Mouse (Mus musculus) layer of hippocampus, postnatal 10 days (tissue): ENCODE data around the gene Slc41a1. TPM values are rescaled to one million over a fixed set of nuclear protein-coding genes. Genes with fewer than 3 reads are reported as not detected.
"Not testable (repeated sequence)": the region's sequence is repeated elsewhere in the genome, so short reads cannot be mapped to it uniquely, and the experiment has no call there.

ENCODE experiments used
- DNase-seq, 2 experiments: peaks; one replicate each; pipeline ENCODE4 v3.0.0; 2021; ENCODE audit warnings: low spot score in 2 of 2
- long read RNA-seq: library from polyadenylated mRNA; stranded (forward); transcript quantifications from one replicate; pipeline ENCODE4 v2.0.0, GENCODE M21; 2023
- total RNA-seq, 2 experiments: library from RNA; stranded (reverse); gene quantifications; 2 replicates each; pipeline ENCODE4 v1.2.3; 2021

The Slc41a1 gene
- total RNA-seq: 10 to 100 TPM; 53.0 to 59.9 TPM
- long read RNA-seq, full-length matches to known transcripts: 9 of 30 reads
- long read RNA-seq, partial matches to known transcripts: 4 of 30 reads
- long read RNA-seq, other reads (novel, unspliced or antisense): 17 of 30 reads

- peak in 1 of 2 experiments; percentile 32 for DNase-seq
Measured at GRCm38 (mm10) chr1:131827207-131827786, at the start of gene Slc41a1. Slc41a1 (plus strand) TSS chr1:131827493.

- no peak for DNase-seq
Measured at GRCm38 (mm10) chr1:131794591-131794990, 32.7 kb upstream of the Slc41a1 start.

- DNase-seq: no peak
Measured at GRCm38 (mm10) chr1:131795171-131795570, 32.1 kb upstream of the Slc41a1 start.

- DNase-seq: peak; percentile 22 to 35
Measured at GRCm38 (mm10) chr1:131797202-131797909, 29.9 kb upstream of the Slc41a1 start, which contains the start of gene Pm20d1. Pm20d1 (plus strand) TSS chr1:131797381.

GRCm38 (mm10) chr1:131800001-131800400 is 27.3 kb upstream of the Slc41a1 start:
- DNase-seq: no peak

- DNase-seq: no peak
Measured at GRCm38 (mm10) chr1:131801071-131801470, 26.2 kb upstream of the Slc41a1 start.

- peak in 1 of 2 experiments; percentile 43 for DNase-seq
Measured at GRCm38 (mm10) chr1:131802652-131803051, 24.6 kb upstream of the Slc41a1 start.

- no peak for DNase-seq
Measured at GRCm38 (mm10) chr1:131804166-131804565, 23.1 kb upstream of the Slc41a1 start.

- DNase-seq: no peak
Measured at GRCm38 (mm10) chr1:131808986-131809385, 18.3 kb upstream of the Slc41a1 start.

GRCm38 (mm10) chr1:131809651-131810050 is 17.6 kb upstream of the Slc41a1 start:
- DNase-seq: no peak

GRCm38 (mm10) chr1:131811393-131811792 is 15.9 kb upstream of the Slc41a1 start:
- no peak for DNase-seq

GRCm38 (mm10) chr1:131812006-131812405 is 15.3 kb upstream of the Slc41a1 start:
- no peak for DNase-seq

GRCm38 (mm10) chr1:131812631-131813295 is 14.5 kb upstream of the Slc41a1 start:
- no peak for DNase-seq

- no peak for DNase-seq
Measured at GRCm38 (mm10) chr1:131813731-131814130, 13.6 kb upstream of the Slc41a1 start.

GRCm38 (mm10) chr1:131814191-131814590 is 13.1 kb upstream of the Slc41a1 start:
- DNase-seq: no peak

GRCm38 (mm10) chr1:131816886-131817285 is 10.4 kb upstream of the Slc41a1 start:
- no peak for DNase-seq

- not testable (repeated sequence) for DNase-seq
Measured at GRCm38 (mm10) chr1:131820353-131820752, 6.9 kb upstream of the Slc41a1 start.

GRCm38 (mm10) chr1:131820887-131821328 is 6.4 kb upstream of the Slc41a1 start:
- DNase-seq: no peak

GRCm38 (mm10) chr1:131822292-131822691 is 5.0 kb upstream of the Slc41a1 start:
- DNase-seq: no peak

- DNase-seq: no peak
Measured at GRCm38 (mm10) chr1:131822856-131823492, 4.3 kb upstream of the Slc41a1 start.

- DNase-seq: no peak
Measured at GRCm38 (mm10) chr1:131823563-131823962, 3.7 kb upstream of the Slc41a1 start.
